In genomic region chr14:72770237-72770636, GRCm38 (mm10) we compare ENCODE assay signal across 29 mouse cellular contexts.
A peak's percentile ranks its signal among the peaks of the same experiment; 100 is the strongest.
DNase-seq lines count a peak whose midpoint lies in the region; ATAC-seq and TF ChIP-seq lines count a peak whose summit lies in the region.
"Had no signal": no experiment of that assay in that cellular context is flagged by ENCODE, and none has a peak within 500 bp of the region (broad histone marks: within the 10 kb centered on the region; RNA-seq: fewer than 3 reads in every experiment).

No protein-coding gene starts in this region.

- no peak overlapping the region for H3K4me2 ChIP-seq in embryonic facial prominence, embryonic 11.5 days (ENCODE audit: low read depth, low read length)
- H3K4me2 ChIP-seq in kidney, postnatal 0 days (ENCODE audit: low read length): no peak overlapping the region
- H3K4me2 ChIP-seq in hindbrain, embryonic 12.5 days (replicated peaks): no peak overlapping the region
- H3K4me2 ChIP-seq: heart, embryonic 13.5 days; hindbrain, embryonic 15.5 days; liver, embryonic 12.5 days had no signal

- peak; percentile 14 for DNase-seq in embryonic facial prominence, embryonic 11.5 days (ENCODE audit: low spot score)
- DNase-seq in embryonic facial prominence, embryonic 10.5 days (ENCODE audit: low spot score): no peak
- peak; percentile 66 for DNase-seq in kidney, postnatal 0 days (ENCODE audit: low spot score)
- DNase-seq in kidney, adult 18-20 months: no peak
- peak; percentile 92 for DNase-seq in Muller cell, postnatal 12 days (ENCODE audit: inconsistent ontology term)
- peak; percentile 15 for DNase-seq in embryo, embryonic 10.5 days (ENCODE audit: low spot score)
- no peak for DNase-seq in layer of hippocampus, adult 2 months (ENCODE audit: low spot score in 2 of 2)
- DNase-seq: adrenal gland, adult 2 months; cerebellum, adult 11 months; cerebellum, postnatal 10 days; heart, postnatal 10 days; kidney, postnatal 36 days; layer of hippocampus, postnatal 36 days; left cerebral cortex, postnatal 4 days; liver, postnatal 0 days; midbrain, embryonic 14.5 days; right cerebral cortex, postnatal 25 days; thymus, adult 18-20 months; thymus, postnatal 25 days had no signal

- H3K27ac ChIP-seq in embryonic facial prominence, embryonic 11.5 days (replicated peaks; ENCODE audit: low read depth, low read length): no peak overlapping the region
- H3K27ac ChIP-seq in embryonic facial prominence, embryonic 10.5 days (replicated peaks): no peak overlapping the region
- H3K27ac ChIP-seq in kidney, postnatal 0 days: no peak overlapping the region
- no peak overlapping the region for H3K27ac ChIP-seq in hindbrain, embryonic 12.5 days
- no peak overlapping the region for H3K27ac ChIP-seq in layer of hippocampus, adult 2 months
- H3K27ac ChIP-seq: heart, embryonic 13.5 days; hindbrain, embryonic 15.5 days; liver, embryonic 12.5 days; macrophage; stomach, postnatal 0 days had no signal

- H3K27me3 ChIP-seq in embryonic facial prominence, embryonic 11.5 days (ENCODE audit: control insufficient read depth, insufficient read depth, low read length): no peaks in the 10 kb centered on the region
- H3K27me3 ChIP-seq in embryonic facial prominence, embryonic 10.5 days (replicated peaks; ENCODE audit: low read depth, poor library complexity, severe bottlenecking): no peaks in the 10 kb centered on the region
- H3K27me3 ChIP-seq in kidney, postnatal 0 days (ENCODE audit: insufficient read depth, low read length): no peaks in the 10 kb centered on the region
- H3K27me3 ChIP-seq in hindbrain, embryonic 12.5 days: no peaks in the 10 kb centered on the region
- H3K27me3 ChIP-seq: heart, embryonic 13.5 days; hindbrain, embryonic 15.5 days; liver, embryonic 12.5 days had no signal

- H3K9ac ChIP-seq in embryonic facial prominence, embryonic 11.5 days (replicated peaks; ENCODE audit: low read length): no peak overlapping the region
- no peak overlapping the region for H3K9ac ChIP-seq in kidney, postnatal 0 days (ENCODE audit: low read depth, low read length)
- no peak overlapping the region for H3K9ac ChIP-seq in hindbrain, embryonic 12.5 days
- H3K9ac ChIP-seq: heart, embryonic 13.5 days; hindbrain, embryonic 15.5 days; liver, embryonic 12.5 days; liver, postnatal 0 days had no signal

- no peak for TF ChIP-seq CTCF in kidney, postnatal 0 days (IDR thresholded peaks at IDR 0.05; ENCODE audit: low read depth)
- no peak for TF ChIP-seq CTCF in layer of hippocampus, adult 2 months (conservative IDR thresholded peaks at IDR 0.05)

- no peaks in the 10 kb centered on the region for H3K9me3 ChIP-seq in embryonic facial prominence, embryonic 11.5 days (replicated peaks; ENCODE audit: control insufficient read depth, low read length)
- H3K9me3 ChIP-seq in embryonic facial prominence, embryonic 10.5 days: no peaks in the 10 kb centered on the region; the same call in 1 of the 2 replicates
- no peaks in the 10 kb centered on the region for H3K9me3 ChIP-seq in kidney, postnatal 0 days (replicated peaks; ENCODE audit: low read length)
- peaks cover 8% of the 10 kb centered on the region for H3K9me3 ChIP-seq in hindbrain, embryonic 12.5 days (replicated peaks)
- H3K9me3 ChIP-seq: liver, embryonic 12.5 days had no signal

- WGBS in embryonic facial prominence, embryonic 11.5 days: 4% methylated on average over 1 of the region's 1 CpGs
- 11% methylated on average over 1 of the region's 1 CpGs for WGBS in embryonic facial prominence, embryonic 10.5 days
- whole genome bisulfite sequencing in kidney, postnatal 0 days: 17% methylated on average over 1 of the region's 1 CpGs
- 44% methylated on average over 1 of the region's 1 CpGs for WGBS in hindbrain, embryonic 12.5 days

- no peak for ATAC-seq in embryonic facial prominence, embryonic 11.5 days (replicated peaks; ENCODE audit: insufficient number of reproducible peaks, low FRiP score, low TSS enrichment, low read depth)
- ATAC-seq in kidney, postnatal 0 days (replicated peaks; ENCODE audit: low FRiP score, low read depth): no peak
- ATAC-seq in hindbrain, embryonic 12.5 days (ENCODE audit: low FRiP score): no peak
- ATAC-seq: activated CD4-positive, CD25-positive, alpha-beta regulatory T cell, adult 4 months; forebrain, embryonic 16.5 days; inflammation-experienced regulatory T-cells, adult 6 months; liver, embryonic 12.5 days; liver, postnatal 0 days had no signal

- H3K4me1 ChIP-seq in embryonic facial prominence, embryonic 11.5 days (ENCODE audit: control insufficient read depth, insufficient read depth, low read length): no peaks in the 10 kb centered on the region
- H3K4me1 ChIP-seq in embryonic facial prominence, embryonic 10.5 days: peaks cover 11% of the 10 kb centered on the region
- H3K4me1 ChIP-seq in kidney, postnatal 0 days (replicated peaks; ENCODE audit: insufficient read depth, low read length): no peaks in the 10 kb centered on the region
- H3K4me1 ChIP-seq in hindbrain, embryonic 12.5 days: no peaks in the 10 kb centered on the region
- H3K4me1 ChIP-seq: heart, embryonic 13.5 days; hindbrain, embryonic 15.5 days; liver, embryonic 12.5 days had no signal

- no peak overlapping the region for H3K4me3 ChIP-seq in embryonic facial prominence, embryonic 11.5 days (ENCODE audit: low read depth, low read length)
- no peak overlapping the region for H3K4me3 ChIP-seq in embryonic facial prominence, embryonic 10.5 days
- H3K4me3 ChIP-seq in kidney, postnatal 0 days (replicated peaks; ENCODE audit: low read depth, low read length): no peak overlapping the region
- no peak overlapping the region for H3K4me3 ChIP-seq in hindbrain, embryonic 12.5 days
- H3K4me3 ChIP-seq in layer of hippocampus, adult 2 months: no peak overlapping the region
- H3K4me3 ChIP-seq: erythroblast, embryonic 14.5 days; heart, embryonic 13.5 days; hindbrain, embryonic 15.5 days; liver, embryonic 12.5 days had no signal

- H3K36me3 ChIP-seq in embryonic facial prominence, embryonic 11.5 days (replicated peaks; ENCODE audit: control insufficient read depth, insufficient read depth, low read depth, low read length): no peaks in the 10 kb centered on the region
- H3K36me3 ChIP-seq in embryonic facial prominence, embryonic 10.5 days (replicated peaks): no peaks in the 10 kb centered on the region
- no peaks in the 10 kb centered on the region for H3K36me3 ChIP-seq in kidney, postnatal 0 days (ENCODE audit: insufficient read depth, low read length)
- H3K36me3 ChIP-seq in hindbrain, embryonic 12.5 days: no peaks in the 10 kb centered on the region
- H3K36me3 ChIP-seq: heart, embryonic 13.5 days; hindbrain, embryonic 15.5 days; liver, embryonic 12.5 days had no signal

Comparison
In these comparisons a context has a peak if more than half of its experiments do, and no peak if none do; other contexts are left out.
1. DNase-seq: peak in embryonic facial prominence, embryonic 11.5 days (single experiment), kidney, postnatal 0 days (single experiment), Muller cell, postnatal 12 days (single experiment) and embryo, embryonic 10.5 days (single experiment); none in embryonic facial prominence, embryonic 10.5 days (single experiment), kidney, adult 18-20 months (single experiment) and layer of hippocampus, adult 2 months (0 of 2).